Mouse (Mus musculus): Measurements from ENCODE around the gene Dlgap4.

Dlgap4 gene

DNA sequence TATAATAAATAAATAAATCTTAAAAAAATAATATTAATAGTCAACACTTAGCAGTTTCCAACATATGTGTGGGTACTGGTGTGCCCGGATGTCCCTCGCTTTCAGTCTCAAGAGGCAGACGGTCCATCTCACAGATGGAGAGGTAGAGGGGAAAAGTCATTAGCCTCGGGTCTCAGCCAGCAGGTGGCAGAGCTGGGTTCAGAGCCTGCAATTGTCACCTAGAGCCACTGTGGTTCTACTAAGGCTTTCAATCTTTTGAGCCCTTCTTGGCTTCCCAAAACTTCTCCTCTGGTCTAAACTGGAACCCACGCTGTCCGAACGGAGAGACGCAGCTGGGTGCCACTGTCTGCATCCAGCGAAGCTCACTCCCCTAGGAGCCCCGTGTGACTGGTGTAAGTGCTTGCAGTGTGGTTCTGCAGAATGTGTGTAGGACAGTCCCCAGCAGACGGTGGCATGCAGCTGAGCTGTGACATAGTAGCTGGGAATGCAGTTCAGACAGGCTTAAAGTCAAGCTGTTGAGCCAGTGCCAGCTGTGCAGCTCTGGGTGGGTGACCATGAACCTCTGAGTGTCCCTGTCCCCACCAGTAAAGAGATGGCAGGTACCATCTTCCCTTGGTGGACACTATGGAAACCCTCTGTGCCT lies 29.2 kb upstream of the Dlgap4 start:
- peaks cover 12% of the 10 kb centered on the region for H3K27me3 ChIP-seq (ENCODE audit: insufficient read depth, low read length)
- no peak for TF ChIP-seq NANOG (IDR thresholded peaks at IDR 0.05; ENCODE audit: borderline replicate concordance, low read length)
- TF ChIP-seq CTCF (conservative IDR thresholded peaks at IDR 0.05; ENCODE audit: low read length), result peak; percentile 30
- H3K4me1 ChIP-seq (replicated peaks; ENCODE audit: low read depth, low read length), result peaks cover 26% of the 10 kb centered on the region
- H3K36me3 ChIP-seq (ENCODE audit: insufficient read depth, low read length), result no peaks in the 10 kb centered on the region
- no peak overlapping the region for H3K4me3 ChIP-seq (replicated peaks; ENCODE audit: low read length)
- H3K9me3 ChIP-seq (ENCODE audit: low read length), result no peaks in the 10 kb centered on the region

DNA sequence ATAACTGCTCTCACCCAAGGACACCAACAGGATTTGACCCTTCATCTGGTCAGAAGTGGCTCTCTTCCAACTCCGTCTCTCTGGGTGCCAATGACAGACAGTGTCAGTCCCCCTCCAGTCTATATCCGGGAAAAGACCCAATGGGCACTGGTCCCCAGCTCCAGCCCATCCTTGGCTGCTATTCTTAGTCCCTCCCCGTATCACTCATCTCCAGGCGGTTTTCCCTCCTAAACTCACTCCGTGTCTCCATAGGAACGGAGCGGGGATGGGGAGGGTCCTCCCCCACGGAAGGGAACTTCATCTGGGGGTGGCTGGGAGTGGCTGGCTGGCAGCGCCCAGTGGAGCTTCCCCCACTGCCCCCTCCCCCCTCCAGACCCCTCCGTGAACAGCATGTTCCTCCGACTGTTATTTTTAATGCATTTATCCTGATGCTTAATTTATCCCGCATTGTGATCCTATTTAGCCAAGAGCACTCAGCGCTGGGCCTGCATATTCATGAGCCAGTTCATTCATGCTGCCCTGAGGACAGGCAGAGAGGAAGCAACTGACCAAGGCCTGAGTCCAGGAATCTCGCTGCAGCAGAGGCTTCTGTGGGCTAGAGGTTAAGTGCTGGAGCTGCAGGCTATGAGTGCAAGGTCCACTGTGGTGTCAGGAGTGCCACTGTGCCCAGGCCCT lies 28.6 kb upstream of the Dlgap4 start:
- TF ChIP-seq CTCF (conservative IDR thresholded peaks at IDR 0.05; ENCODE audit: low read length), result no peak
- no peak for TF ChIP-seq POU5F1 (IDR thresholded peaks at IDR 0.05; ENCODE audit: borderline replicate concordance, low read length)
- no peak for TF ChIP-seq NANOG (IDR thresholded peaks at IDR 0.05; ENCODE audit: borderline replicate concordance, low read length)
- peaks cover 25% of the 10 kb centered on the region for H3K4me1 ChIP-seq (replicated peaks; ENCODE audit: low read depth, low read length)
- H3K4me3 ChIP-seq (replicated peaks; ENCODE audit: low read length), result no peak overlapping the region
- no peaks in the 10 kb centered on the region for H3K9me3 ChIP-seq (ENCODE audit: low read length)
- H3K36me3 ChIP-seq (ENCODE audit: insufficient read depth, low read length), result no peaks in the 10 kb centered on the region
- peaks cover 10% of the 10 kb centered on the region for H3K27me3 ChIP-seq (ENCODE audit: insufficient read depth, low read length)

DNA sequence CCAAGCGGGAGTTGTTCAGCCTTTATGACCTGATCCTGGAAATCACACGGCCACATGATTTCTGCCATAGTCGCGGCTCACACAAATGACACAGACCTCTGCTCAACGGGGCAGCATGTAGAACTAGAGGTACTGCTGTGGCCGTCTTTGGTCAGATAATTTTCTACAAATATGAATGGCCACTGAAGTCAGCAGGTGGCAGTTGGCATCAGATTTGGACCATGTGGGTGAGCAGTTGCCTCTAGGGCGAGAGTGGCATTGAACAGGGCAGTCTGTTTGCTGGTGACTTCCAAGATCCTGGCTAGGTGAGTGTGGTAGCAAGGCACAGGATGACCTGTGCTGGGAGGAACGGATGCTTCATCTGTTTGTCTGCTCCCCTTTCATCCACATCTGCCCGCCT lies 24.0 kb upstream of the Dlgap4 start:
- Histone ChIP-seq H3K4me3 (replicated peaks; ENCODE audit: low read length) (no peak overlapping the region), H3K9me3 (ENCODE audit: low read length) (no peaks in the 10 kb centered on the region), H3K27me3 (ENCODE audit: insufficient read depth, low read length) (no peaks in the 10 kb centered on the region), H3K4me1 (replicated peaks; ENCODE audit: low read depth, low read length) (peaks cover 19% of the 10 kb centered on the region), H3K36me3 (ENCODE audit: insufficient read depth, low read length) (no peaks in the 10 kb centered on the region)
- TF ChIP-seq NANOG (IDR thresholded peaks at IDR 0.05; ENCODE audit: borderline replicate concordance, low read length), result no peak
- no peak for TF ChIP-seq POU5F1 (IDR thresholded peaks at IDR 0.05; ENCODE audit: borderline replicate concordance, low read length)
- no peak for TF ChIP-seq CTCF (conservative IDR thresholded peaks at IDR 0.05; ENCODE audit: low read length)

DNA sequence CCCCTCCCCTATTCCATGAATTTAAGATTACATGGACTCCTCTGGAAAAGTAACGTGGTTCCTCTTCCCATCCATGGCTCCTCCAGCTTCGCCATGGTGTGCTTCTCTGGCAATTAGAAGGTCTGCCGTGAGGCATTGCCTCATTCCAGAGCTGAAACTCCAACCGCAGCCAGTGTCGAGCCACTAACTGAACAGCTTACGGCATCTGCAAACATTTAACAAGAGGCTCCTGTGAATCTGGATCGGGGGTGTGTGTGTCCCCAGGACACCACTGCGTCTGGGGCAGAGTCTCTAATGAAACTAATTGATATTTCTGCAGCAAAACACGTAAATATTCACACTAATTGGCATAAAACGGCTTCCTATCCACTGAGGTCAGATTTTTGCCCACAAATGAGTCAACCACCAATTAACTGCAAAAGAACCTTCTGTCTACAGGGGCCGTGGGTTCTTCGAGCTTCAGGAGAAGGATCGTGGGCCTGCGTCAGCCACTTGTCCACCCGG lies 18.5 kb upstream of the Dlgap4 start:
- Histone ChIP-seq H3K4me1 (replicated peaks; ENCODE audit: low read depth, low read length) (peaks cover 4% of the 10 kb centered on the region; the same call in 1 of the 2 replicates), H3K36me3 (ENCODE audit: insufficient read depth, low read length) (no peaks in the 10 kb centered on the region), H3K27me3 (ENCODE audit: insufficient read depth, low read length) (no peaks in the 10 kb centered on the region), H3K9me3 (ENCODE audit: low read length) (no peaks in the 10 kb centered on the region), H3K4me3 (replicated peaks; ENCODE audit: low read length) (no peak overlapping the region)
- TF ChIP-seq CTCF (conservative IDR thresholded peaks at IDR 0.05; ENCODE audit: low read length), result no peak

DNA sequence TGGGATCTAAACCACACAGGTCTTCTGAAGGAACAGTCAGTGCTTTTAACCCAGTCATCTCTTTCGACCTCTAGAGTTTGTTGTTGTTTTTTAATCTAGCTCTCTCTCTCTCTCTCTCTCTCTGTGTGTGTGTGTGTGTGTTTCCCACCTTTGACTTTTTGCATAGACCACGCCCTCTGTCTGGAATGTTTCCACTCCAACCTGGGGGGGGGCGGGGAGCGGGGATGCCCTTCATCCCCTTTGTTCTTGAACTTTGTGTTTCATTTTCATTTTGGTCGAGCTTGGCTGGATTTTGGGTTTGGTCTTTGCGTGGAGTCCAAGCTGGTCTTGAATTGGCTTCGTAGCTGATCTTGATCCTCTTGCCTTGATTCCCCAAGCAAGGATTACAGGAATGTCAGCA lies 10.9 kb upstream of the Dlgap4 start:
- peaks cover 26% of the 10 kb centered on the region for H3K27me3 ChIP-seq (ENCODE audit: insufficient read depth, low read length)
- no peak for TF ChIP-seq NANOG (IDR thresholded peaks at IDR 0.05; ENCODE audit: borderline replicate concordance, low read length)
- TF ChIP-seq POU5F1 (IDR thresholded peaks at IDR 0.05; ENCODE audit: borderline replicate concordance, low read length), result no peak
- TF ChIP-seq CTCF (conservative IDR thresholded peaks at IDR 0.05; ENCODE audit: low read length), result no peak
- H3K4me3 ChIP-seq (replicated peaks; ENCODE audit: low read length), result no peak overlapping the region
- H3K4me1 ChIP-seq (replicated peaks; ENCODE audit: low read depth, low read length), result peaks cover 31% of the 10 kb centered on the region
- no peaks in the 10 kb centered on the region for H3K36me3 ChIP-seq (ENCODE audit: insufficient read depth, low read length)
- peaks cover 6% of the 10 kb centered on the region for H3K9me3 ChIP-seq (ENCODE audit: low read length)

- H3K4me3 ChIP-seq (replicated peaks; ENCODE audit: low read length), result 0 out of 2 replicates have a peak overlapping the region, but pooled peaks have one; percentile 5
- TF ChIP-seq POU5F1 (IDR thresholded peaks at IDR 0.05; ENCODE audit: borderline replicate concordance, low read length), result no peak
- no peak for TF ChIP-seq NANOG (IDR thresholded peaks at IDR 0.05; ENCODE audit: borderline replicate concordance, low read length)
- no peak for TF ChIP-seq CTCF (conservative IDR thresholded peaks at IDR 0.05; ENCODE audit: low read length)
- H3K36me3 ChIP-seq (ENCODE audit: insufficient read depth, low read length), result no peaks in the 10 kb centered on the region
- H3K4me1 ChIP-seq (replicated peaks; ENCODE audit: low read depth, low read length), result peaks cover 37% of the 10 kb centered on the region
- peaks cover 6% of the 10 kb centered on the region for H3K9me3 ChIP-seq (ENCODE audit: low read length)
- H3K27me3 ChIP-seq (ENCODE audit: insufficient read depth, low read length), result peaks cover 32% of the 10 kb centered on the region
These were observed 9.8 kb upstream of the Dlgap4 start for GRCm38 (mm10) chr2:156603671-156604070.

- H3K9me3 ChIP-seq (ENCODE audit: low read length), result peaks cover 6% of the 10 kb centered on the region
- H3K36me3 ChIP-seq (ENCODE audit: insufficient read depth, low read length), result no peaks in the 10 kb centered on the region
- TF ChIP-seq POU5F1 (IDR thresholded peaks at IDR 0.05; ENCODE audit: borderline replicate concordance, low read length) (no peak), NANOG (IDR thresholded peaks at IDR 0.05; ENCODE audit: borderline replicate concordance, low read length) (no peak), CTCF (conservative IDR thresholded peaks at IDR 0.05; ENCODE audit: low read length) (no peak)
- H3K27me3 ChIP-seq (ENCODE audit: insufficient read depth, low read length), result peaks cover 41% of the 10 kb centered on the region
- H3K4me3 ChIP-seq (replicated peaks; ENCODE audit: low read length), result no peak overlapping the region
- H3K4me1 ChIP-seq (replicated peaks; ENCODE audit: low read depth, low read length), result peaks cover 38% of the 10 kb centered on the region
These were observed 8.4 kb upstream of the Dlgap4 start for GRCm38 (mm10) chr2:156605144-156605543.

GRCm38 (mm10) chr2:156605971-156606370 lies 7.5 kb upstream of the Dlgap4 start:
- H3K27me3 ChIP-seq (ENCODE audit: insufficient read depth, low read length), result peaks cover 47% of the 10 kb centered on the region
- peaks cover 6% of the 10 kb centered on the region for H3K9me3 ChIP-seq (ENCODE audit: low read length)

More at GRCm38 (mm10) chr2:156605971-156606370, 7.5 kb upstream of the Dlgap4 start:
- TF ChIP-seq NANOG (IDR thresholded peaks at IDR 0.05; ENCODE audit: borderline replicate concordance, low read length), result no peak
- no peak overlapping the region for H3K4me3 ChIP-seq (replicated peaks; ENCODE audit: low read length)
- H3K36me3 ChIP-seq (ENCODE audit: insufficient read depth, low read length), result no peaks in the 10 kb centered on the region
- H3K4me1 ChIP-seq (replicated peaks; ENCODE audit: low read depth, low read length), result peaks cover 44% of the 10 kb centered on the region
